Mouse (Mus musculus): Measurements from ENCODE around the gene Fahd2a.

Gene Fahd2a

GRCm38 (mm10) chr2:127433487-127434295 is 10.7 kb downstream of the Fahd2a start:
- intact Hi-C loops (cut with DNase I): no loop called here

- intact Hi-C loops (cut with DNase I): loop anchor here (1.0 kb wide), 1 partner anchor 68 kb away; no protein-coding TSS in a partner anchor
Observed at GRCm38 (mm10) chr2:127430238-127430637, 14.1 kb downstream of the Fahd2a start.

GRCm38 (mm10) chr2:127424977-127425376 is 19.4 kb downstream of the Fahd2a start, which contains the start of gene Gpat2:
Gene Gpat2, plus strand, starts transcription at chr2:127425199.
- intact Hi-C loops (cut with DNase I): no loop called here

GRCm38 (mm10) chr2:127418266-127418970 is 25.9 kb downstream of the Fahd2a start:
- intact Hi-C loops (cut with DNase I): no loop called here

GRCm38 (mm10) chr2:127416706-127417105 is 27.7 kb downstream of the Fahd2a start:
- intact Hi-C loops (cut with DNase I): no loop called here

- intact Hi-C loops (cut with DNase I): no loop called here
Observed at GRCm38 (mm10) chr2:127415806-127416205, 28.6 kb downstream of the Fahd2a start.

GRCm38 (mm10) chr2:127411126-127411525 is 33.2 kb downstream of the Fahd2a start:
- intact Hi-C loops (cut with DNase I): no loop called here

GRCm38 (mm10) chr2:127398738-127399137 is 45.6 kb downstream of the Fahd2a start:
- intact Hi-C loops (cut with DNase I): no loop called here

GRCm38 (mm10) chr2:127394606-127395161 is 49.7 kb downstream of the Fahd2a start:
- intact Hi-C loops (cut with DNase I): no loop called here

GRCm38 (mm10) chr2:127391323-127391722 is 53.0 kb downstream of the Fahd2a start:
- intact Hi-C loops (cut with DNase I): no loop called here

GRCm38 (mm10) chr2:127390846-127391245 is 53.5 kb downstream of the Fahd2a start:
- intact Hi-C loops (cut with DNase I): no loop called here

GRCm38 (mm10) chr2:127390352-127390751 is 54.0 kb downstream of the Fahd2a start:
- intact Hi-C loops (cut with DNase I): no loop called here

- intact Hi-C loops (cut with DNase I): no loop called here
Observed at GRCm38 (mm10) chr2:127387521-127387920, 56.8 kb downstream of the Fahd2a start.
